Mouse (Mus musculus) spleen, postnatal 10 days (tissue): ENCODE measurements around the gene Cdr2l.
A peak's percentile ranks its signal among the peaks of the same experiment; 100 is the strongest.
"Not testable (repeated sequence)": the region's sequence is repeated elsewhere in the genome, so short reads cannot be mapped to it uniquely, and the experiment has no call there.

ENCODE experiments used
- DNase-seq, 2 experiments: peaks; one replicate each; pipeline ENCODE4 v3.0.0; 2021 to 2022; ENCODE audit warnings: low spot score in 2 of 2

Gene Cdr2l

GRCm38 (mm10) chr11:115371354-115371753, 10.4 kb upstream of the Cdr2l start:
- DNase-seq, result no peak

GRCm38 (mm10) chr11:115372015-115372414, 9.7 kb upstream of the Cdr2l start:
- DNase-seq, result no peak

- DNase-seq, result no peak
Measured at GRCm38 (mm10) chr11:115372737-115373136, 9.0 kb upstream of the Cdr2l start.

GRCm38 (mm10) chr11:115373805-115374694, 7.7 kb upstream of the Cdr2l start:
- DNase-seq, result peak in 1 of 2 experiments; percentile 37

GRCm38 (mm10) chr11:115374695-115375425, 6.9 kb upstream of the Cdr2l start:
- no peak for DNase-seq

GRCm38 (mm10) chr11:115376722-115377121, 5.0 kb upstream of the Cdr2l start:
- DNase-seq, result no peak

- no peak for DNase-seq
Measured at GRCm38 (mm10) chr11:115377254-115377653, 4.5 kb upstream of the Cdr2l start.

- no peak for DNase-seq
Measured at GRCm38 (mm10) chr11:115377854-115378253, 3.9 kb upstream of the Cdr2l start.

GRCm38 (mm10) chr11:115381276-115381675, 440 bp upstream of the Cdr2l start:
- DNase-seq, result no peak

GRCm38 (mm10) chr11:115382891-115383290, 1.2 kb downstream of the Cdr2l start:
- no peak for DNase-seq

- DNase-seq, result no peak
Measured at GRCm38 (mm10) chr11:115383701-115384474, 2.2 kb downstream of the Cdr2l start.

GRCm38 (mm10) chr11:115384587-115384986, 2.9 kb downstream of the Cdr2l start:
- DNase-seq, result no peak

- DNase-seq, result not testable (repeated sequence)
Measured at GRCm38 (mm10) chr11:115386859-115387258, 5.1 kb downstream of the Cdr2l start.

GRCm38 (mm10) chr11:115391358-115391757, 9.6 kb downstream of the Cdr2l start:
- no peak for DNase-seq

GRCm38 (mm10) chr11:115393721-115394325, 12.1 kb downstream of the Cdr2l start:
- DNase-seq, result no peak

GRCm38 (mm10) chr11:115398085-115398484, 16.4 kb downstream of the Cdr2l start:
- no peak for DNase-seq

- no peak for DNase-seq
Measured at GRCm38 (mm10) chr11:115400126-115400525, 18.4 kb downstream of the Cdr2l start.

- no peak for DNase-seq
Measured at GRCm38 (mm10) chr11:115400630-115401391, 19.1 kb downstream of the Cdr2l start.

- DNase-seq, result peak; percentile 86 to 87
Measured at GRCm38 (mm10) chr11:115403338-115404124, 21.8 kb downstream of the Cdr2l start, which contains the start of gene Mrpl58. Gene Mrpl58, plus strand, starts transcription at chr11:115403752.

- DNase-seq, result no peak
Measured at GRCm38 (mm10) chr11:115405723-115406122, 24.0 kb downstream of the Cdr2l start.
